Comparison of ENCODE assay signal across 9 mouse cellular contexts in genomic region chr14:58074621-58075432, GRCm38 (mm10). TPM values are rescaled to one million over a fixed set of nuclear protein-coding genes. Genes with fewer than 3 reads are reported as not detected.
DNase-seq lines count a peak whose midpoint lies in the region; ATAC-seq lines count a peak whose summit lies in the region.
"Had no signal": no experiment of that assay in that cellular context is flagged by ENCODE, and none has a peak within 500 bp of the region (broad histone marks: within the 10 kb centered on the region; RNA-seq: fewer than 3 reads in every experiment).

No protein-coding gene starts in this region.

- H3K27me3 ChIP-seq in forebrain, embryonic 16.5 days (replicated peaks; ENCODE audit: control insufficient read depth, insufficient read depth, low read length), result peaks cover 51% of the 10 kb centered on the region
- peaks cover 63% of the 10 kb centered on the region for H3K27me3 ChIP-seq in hindbrain, embryonic 13.5 days

- WGBS in forebrain, embryonic 16.5 days, result 0% methylated on average over 56 of the region's 61 CpGs
- under 1% methylated on average over 59 of the region's 61 CpGs for WGBS in hindbrain, embryonic 13.5 days

- peak overlapping the region; percentile 63 for H3K4me3 ChIP-seq in forebrain, embryonic 16.5 days (replicated peaks; ENCODE audit: low read length)
- peak overlapping the region; percentile 66 for H3K4me3 ChIP-seq in hindbrain, embryonic 13.5 days

- H3K36me3 ChIP-seq in forebrain, embryonic 16.5 days (ENCODE audit: control insufficient read depth, insufficient read depth), result no peaks in the 10 kb centered on the region
- H3K36me3 ChIP-seq in hindbrain, embryonic 13.5 days, result no peaks in the 10 kb centered on the region

- peak overlapping the region; percentile 54 for H3K9ac ChIP-seq in forebrain, embryonic 16.5 days (replicated peaks; ENCODE audit: low read depth, low read length)
- H3K9ac ChIP-seq in hindbrain, embryonic 13.5 days, result peak overlapping the region; percentile 80

- H3K27ac ChIP-seq in forebrain, embryonic 16.5 days (ENCODE audit: low read length), result peak overlapping the region; percentile 43; the same call in 1 of the 2 replicates
- peak overlapping the region; percentile 92 for H3K27ac ChIP-seq in hindbrain, embryonic 13.5 days

- peak; percentile 32 to 68 for DNase-seq in layer of hippocampus, adult 18-20 months (ENCODE audit: low spot score in 2 of 2)
- DNase-seq in layer of hippocampus, adult 11-12 months (ENCODE audit: low spot score), result no peak
- peak; percentile 62 for DNase-seq in cerebellum, adult 11 months
- peak; percentile 48 for DNase-seq in left cerebral cortex, postnatal 4 days
- DNase-seq in neural tube, embryonic 10.5 days (ENCODE audit: extremely low spot score, low spot score), result peak; percentile 71

- intact Hi-C loops in left cerebral cortex, postnatal 4 days (cut with DNase I), result no loop called here

- ATAC-seq in forebrain, embryonic 16.5 days, result peak; percentile 45
- ATAC-seq in hindbrain, embryonic 13.5 days (ENCODE audit: low FRiP score), result peak; percentile 60
- no peak for ATAC-seq in inflammation-experienced regulatory T-cells, adult 6 months

- peak overlapping the region; percentile 88 for H3K4me2 ChIP-seq in forebrain, embryonic 16.5 days (ENCODE audit: low read length)
- peak overlapping the region; percentile 83 for H3K4me2 ChIP-seq in hindbrain, embryonic 13.5 days

- no peaks in the 10 kb centered on the region for H3K9me3 ChIP-seq in forebrain, embryonic 16.5 days (ENCODE audit: control insufficient read depth, low read length)
- H3K9me3 ChIP-seq in hindbrain, embryonic 13.5 days, result no peaks in the 10 kb centered on the region

- peaks cover 56% of the 10 kb centered on the region for H3K4me1 ChIP-seq in forebrain, embryonic 16.5 days (replicated peaks; ENCODE audit: control insufficient read depth, insufficient read depth, low read length)
- H3K4me1 ChIP-seq in hindbrain, embryonic 13.5 days (replicated peaks), result peaks cover 50% of the 10 kb centered on the region

RNA-seq across cellular contexts. Expression of gene Fgf9, which starts 4.5 kb away (rescaled TPM):
- total RNA-seq in layer of hippocampus, adult 18-20 months (2021), result 10 to 100 TPM; 17.2 to 18.4 TPM
- 7.4 and 10.1 TPM in 2 replicates for polyA plus RNA-seq in forebrain, embryonic 16.5 days (2015; fragmentation: Nextera tagmentation; extraction: Ambion mirVana)
- polyA plus RNA-seq in hindbrain, embryonic 13.5 days (2015; fragmentation: Nextera tagmentation; extraction: Ambion mirVana), result 15.6 and 16.4 TPM in 2 replicates
- total RNA-seq in left cerebral cortex, postnatal 4 days (2021), result 10 to 100 TPM; 11.8 TPM
- not detected for polyA plus RNA-seq in inflammation-experienced regulatory T-cells, adult 6 months (2017; shearing (Covaris generic))
- total RNA-seq: MEL had no signal
